Mouse (Mus musculus): ENCODE results near the gene Vmn1r120. TPM values are rescaled to one million over a fixed set of nuclear protein-coding genes. Genes with fewer than 3 reads are reported as not detected.
"Not testable (repeated sequence)": the region's sequence is repeated elsewhere in the genome, so short reads cannot be mapped to it uniquely, and the experiment has no call there.

Gene Vmn1r120
- polyA plus RNA-seq (2015; fragmentation: Nextera tagmentation; extraction: Ambion mirVana): not detected in 2 replicates

- H3K4me3 ChIP-seq (replicated peaks); H3K4me1 ChIP-seq; H3K36me3 ChIP-seq; H3K9ac ChIP-seq; H3K27ac ChIP-seq (replicated peaks); H3K4me2 ChIP-seq (replicated peaks); H3K27me3 ChIP-seq; H3K9me3 ChIP-seq (replicated peaks); ATAC-seq (ENCODE audit: insufficient number of reproducible peaks, low FRiP score, low TSS enrichment, low read depth): not testable (repeated sequence)
- WGBS: 88% methylated on average over 1 of the region's 1 CpGs
Observed at GRCm38 (mm10) chr7:21053684-21054083, at the start of gene Vmn1r120. Gene Vmn1r120, minus strand, starts transcription at chr7:21053784.

- not testable (repeated sequence) for H3K4me3 ChIP-seq (replicated peaks); H3K27ac ChIP-seq (replicated peaks); H3K9ac ChIP-seq; H3K36me3 ChIP-seq; H3K4me1 ChIP-seq; H3K27me3 ChIP-seq; H3K9me3 ChIP-seq (replicated peaks); H3K4me2 ChIP-seq (replicated peaks); ATAC-seq (ENCODE audit: insufficient number of reproducible peaks, low FRiP score, low TSS enrichment, low read depth)
- WGBS: 71% methylated on average over 5 of the region's 5 CpGs
Observed at GRCm38 (mm10) chr7:21098413-21098812, 44.8 kb upstream of the Vmn1r120 start, which contains the start of gene Vmn1r121. Gene Vmn1r121, minus strand, starts transcription at chr7:21098513.

GRCm38 (mm10) chr7:21012355-21012754, 41.2 kb downstream of the Vmn1r120 start, which contains the start of gene Vmn1r119:
Gene Vmn1r119, minus strand, starts transcription at chr7:21012455.
- H3K9ac ChIP-seq; H3K36me3 ChIP-seq; H3K27me3 ChIP-seq; ATAC-seq (ENCODE audit: insufficient number of reproducible peaks, low FRiP score, low TSS enrichment, low read depth); H3K4me2 ChIP-seq (replicated peaks); H3K27ac ChIP-seq (replicated peaks); H3K4me3 ChIP-seq (replicated peaks); H3K4me1 ChIP-seq; H3K9me3 ChIP-seq (replicated peaks): not testable (repeated sequence)
- no CpG with 5 or more reads among the region's 2 CpGs for WGBS

Other genes starting within 250 kb of the Vmn1r120 start
- gene Vmn1r114, start 241.6 kb downstream of the Vmn1r120 start, polyA plus RNA-seq (2015; fragmentation: Nextera tagmentation; extraction: Ambion mirVana): not detected in 2 replicates
- gene Vmn1r115, start 208.8 kb downstream of the Vmn1r120 start, polyA plus RNA-seq (2015; fragmentation: Nextera tagmentation; extraction: Ambion mirVana): not detected in 2 replicates
- gene Vmn1r116, start 181.5 kb downstream of the Vmn1r120 start, polyA plus RNA-seq (2015; fragmentation: Nextera tagmentation; extraction: Ambion mirVana): not detected in 2 replicates
- gene Vmn1r117, start 169.7 kb downstream of the Vmn1r120 start, polyA plus RNA-seq (2015; fragmentation: Nextera tagmentation; extraction: Ambion mirVana): not detected in 2 replicates
- not detected in 2 replicates for gene Vmn1r118, start 141.4 kb downstream of the Vmn1r120 start, polyA plus RNA-seq (2015; fragmentation: Nextera tagmentation; extraction: Ambion mirVana)
- not detected in 2 replicates for gene Vmn1r119, start 41.3 kb downstream of the Vmn1r120 start, polyA plus RNA-seq (2015; fragmentation: Nextera tagmentation; extraction: Ambion mirVana)
- gene Vmn1r121, start 44.7 kb upstream of the Vmn1r120 start, polyA plus RNA-seq (2015; fragmentation: Nextera tagmentation; extraction: Ambion mirVana): not detected in 2 replicates
- not detected in 2 replicates for gene Vmn1r122, start 80.3 kb upstream of the Vmn1r120 start, polyA plus RNA-seq (2015; fragmentation: Nextera tagmentation; extraction: Ambion mirVana)
- gene Vmn1r123, start 108.4 kb upstream of the Vmn1r120 start, polyA plus RNA-seq (2015; fragmentation: Nextera tagmentation; extraction: Ambion mirVana): not detected in 2 replicates
- not detected in 2 replicates for gene Gm5157, start 136.6 kb upstream of the Vmn1r120 start, polyA plus RNA-seq (2015; fragmentation: Nextera tagmentation; extraction: Ambion mirVana)
- gene Vmn1r124, start 206.8 kb upstream of the Vmn1r120 start, polyA plus RNA-seq (2015; fragmentation: Nextera tagmentation; extraction: Ambion mirVana): not detected in 2 replicates
- not detected in 2 replicates for gene Vmn1r125, start 218.4 kb upstream of the Vmn1r120 start, polyA plus RNA-seq (2015; fragmentation: Nextera tagmentation; extraction: Ambion mirVana)
- not detected in 2 replicates for gene Vmn1r126, start 247.7 kb upstream of the Vmn1r120 start, polyA plus RNA-seq (2015; fragmentation: Nextera tagmentation; extraction: Ambion mirVana)